Mouse (Mus musculus) T-helper 17 cell (primary cell): ENCODE measurements around the gene Gm30083.

Experiments
- in situ Hi-C, 2 experiments: fragments of 300-600 bp; cut with MboI, MseI; formaldehyde crosslinking; loops; 1 replicate in 1 of 2; 2 replicates in 1 of 2; pipeline ENCODE4 v1.15.1; 2025; ENCODE audit warnings: high pct_unique_total_duplicates in 2 of 2

Gene Gm30083

DNA sequence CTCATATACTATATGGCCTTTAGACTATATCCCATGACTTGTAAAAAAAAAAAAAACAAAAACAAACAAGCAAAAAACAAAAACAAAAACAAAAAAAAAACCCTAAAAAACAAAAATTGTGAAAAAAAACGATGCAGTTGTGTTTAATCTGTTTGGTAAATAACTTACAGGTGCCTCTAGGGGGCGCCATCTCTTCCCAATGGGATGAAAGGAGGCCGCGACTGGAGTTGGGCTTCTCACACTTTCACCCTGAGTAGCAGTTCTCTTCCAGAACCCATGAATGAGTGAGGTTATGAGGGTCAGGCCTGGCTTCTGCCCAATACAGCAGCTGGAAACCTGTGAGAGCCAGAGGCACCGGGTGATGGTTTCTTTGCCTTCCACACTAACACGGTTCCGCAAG is 49.3 kb downstream of the Gm30083 start:
- in situ Hi-C loops: no loop called here

DNA sequence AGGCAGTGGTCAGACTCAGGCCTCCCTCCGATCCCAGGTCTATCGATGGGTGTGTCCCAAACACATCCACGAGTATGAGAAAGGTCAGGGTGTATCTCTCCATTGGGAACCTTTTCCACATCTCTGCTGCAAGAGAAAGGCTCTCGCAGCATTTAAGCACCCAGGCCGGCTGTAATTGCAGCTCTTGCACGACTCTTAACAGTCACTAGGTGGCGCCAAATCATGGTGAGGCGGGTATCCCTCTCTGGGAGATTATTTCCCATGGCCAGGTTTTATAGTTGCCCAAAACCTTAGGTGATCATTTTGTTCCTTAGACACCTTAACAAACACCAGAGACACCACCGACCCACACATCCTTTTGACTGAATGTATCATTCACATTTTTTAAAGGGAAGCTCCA is 55.6 kb downstream of the Gm30083 start:
- in situ Hi-C loops: loop anchor here in 1 of 2 experiments (5.0 kb wide), 1 partner anchor 48 kb away; no protein-coding TSS in a partner anchor

DNA sequence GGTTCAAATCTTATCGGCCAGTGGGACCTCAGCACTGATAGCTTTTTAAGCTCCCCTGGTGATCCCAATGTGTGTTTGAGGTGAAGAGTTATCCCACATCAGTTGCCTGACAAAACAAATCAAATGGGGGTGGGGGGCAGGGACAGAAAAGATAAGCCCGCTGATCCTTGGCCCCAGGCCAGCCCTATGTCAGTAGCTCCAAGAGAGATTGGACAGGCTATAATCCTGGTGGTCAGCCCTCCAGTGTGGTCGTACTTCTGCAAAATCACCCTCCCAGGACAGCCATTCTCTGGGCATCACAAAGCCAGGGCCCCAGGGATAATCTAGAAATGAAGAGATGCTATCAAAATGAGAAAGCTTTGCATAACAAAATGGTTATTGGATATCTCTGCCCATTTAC is 56.1 kb downstream of the Gm30083 start:
- in situ Hi-C loops: loop anchor here in 1 of 2 experiments (5.0 kb wide), 1 partner anchor 48 kb away; no protein-coding TSS in a partner anchor

DNA sequence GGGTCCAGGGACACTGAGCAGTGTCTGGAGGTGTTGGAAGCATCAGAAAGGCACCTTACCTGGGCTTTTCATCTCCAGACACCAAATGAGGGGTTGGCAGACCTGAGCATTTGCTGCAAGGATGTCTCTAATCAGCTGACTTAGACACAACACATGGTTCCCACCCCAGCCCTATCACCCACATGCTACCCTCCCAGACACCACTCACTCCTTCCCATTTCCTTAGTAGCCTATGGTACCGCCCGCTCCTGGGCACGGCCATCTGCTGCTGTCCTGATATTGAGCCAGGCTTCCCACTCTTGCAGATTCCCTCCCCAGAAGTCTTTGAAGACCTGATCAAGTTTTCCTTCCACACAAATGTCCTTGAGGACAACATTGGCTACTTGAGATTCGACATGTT is 56.8 kb downstream of the Gm30083 start:
- in situ Hi-C loops: loop anchor here in 1 of 2 experiments (5.0 kb wide), 1 partner anchor 49 kb away; no protein-coding TSS in a partner anchor

DNA sequence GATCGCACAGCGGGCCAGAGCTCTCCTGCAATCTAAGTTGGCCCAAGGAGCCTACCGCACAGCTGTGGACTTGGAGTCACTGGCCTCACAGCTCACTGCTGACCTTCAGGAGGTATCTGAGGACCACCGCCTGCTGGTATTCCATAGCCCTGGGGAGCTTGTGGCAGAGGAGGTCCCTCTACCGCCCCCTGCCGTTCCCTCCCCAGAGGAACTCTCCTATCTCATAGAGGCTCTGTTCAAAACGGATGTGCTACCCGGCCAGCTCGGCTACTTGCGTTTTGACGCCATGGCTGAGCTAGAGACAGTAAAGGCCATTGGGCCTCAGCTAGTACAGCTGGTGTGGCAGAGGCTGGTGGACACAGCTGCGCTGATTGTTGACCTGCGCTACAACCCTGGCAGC is 58.9 kb downstream of the Gm30083 start:
- in situ Hi-C loops: loop anchor here in 1 of 2 experiments (5.0 kb wide), 1 partner anchor 51 kb away; no protein-coding TSS in a partner anchor

DNA sequence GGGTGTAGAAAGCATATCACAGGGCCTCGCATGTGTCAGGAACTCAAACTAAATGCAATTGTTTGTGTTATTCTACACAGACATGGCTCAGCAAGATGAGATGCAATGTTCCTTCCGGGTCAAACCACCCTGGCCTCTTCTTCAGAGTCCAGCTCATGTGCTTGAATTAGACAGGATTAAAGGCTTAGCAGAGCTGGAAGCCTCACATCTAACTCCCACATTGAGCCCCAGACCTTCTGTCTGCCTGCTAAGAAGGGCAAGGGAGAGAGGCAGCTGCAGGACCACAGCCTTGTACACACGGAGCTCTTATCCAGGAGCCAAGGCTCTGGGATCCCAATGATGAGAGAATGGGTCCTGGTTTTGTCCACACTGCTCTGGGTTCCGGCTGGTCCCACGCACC is 61.2 kb downstream of the Gm30083 start, which contains the start of gene Rbp3:
TSS of gene Rbp3 (plus strand) at position 243 of the 400 bp plus-strand sequence.
- in situ Hi-C loops: no loop called here

DNA sequence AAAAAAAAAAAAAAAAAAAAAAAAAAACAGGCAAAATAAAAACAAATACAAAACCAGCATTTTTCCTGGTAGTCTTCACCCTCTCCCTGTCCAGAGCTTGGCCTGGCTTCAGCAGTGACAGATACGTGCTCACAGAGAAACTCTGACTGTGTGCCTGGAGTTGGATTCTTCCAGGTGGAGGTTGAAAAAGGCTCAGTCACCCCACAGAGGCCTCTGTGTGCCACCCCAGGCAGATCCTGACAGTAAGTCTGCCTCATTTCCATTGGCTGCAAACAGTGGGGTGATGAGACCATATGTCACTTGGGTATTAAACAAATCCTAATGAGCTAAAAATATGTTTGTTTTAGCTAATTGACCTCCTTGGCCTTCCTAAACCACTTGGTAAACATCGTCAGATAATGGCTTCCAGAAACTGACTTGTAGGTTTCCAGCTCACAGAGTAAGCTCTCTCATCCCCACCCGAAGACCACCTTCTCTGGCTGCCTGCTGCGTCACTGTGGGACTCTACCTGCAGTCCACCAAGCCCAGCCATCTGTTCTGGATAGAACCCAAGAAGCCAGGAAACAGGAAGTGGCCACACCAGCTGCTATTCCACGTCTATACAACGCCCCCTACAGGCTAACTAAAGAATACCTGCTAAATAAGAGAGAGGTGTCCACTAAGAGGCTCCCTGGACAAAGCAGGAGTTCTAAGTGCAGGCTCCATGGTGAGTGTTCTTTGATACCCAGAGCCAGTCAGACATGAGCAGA is 62.6 kb downstream of the Gm30083 start:
- in situ Hi-C loops: no loop called here

DNA sequence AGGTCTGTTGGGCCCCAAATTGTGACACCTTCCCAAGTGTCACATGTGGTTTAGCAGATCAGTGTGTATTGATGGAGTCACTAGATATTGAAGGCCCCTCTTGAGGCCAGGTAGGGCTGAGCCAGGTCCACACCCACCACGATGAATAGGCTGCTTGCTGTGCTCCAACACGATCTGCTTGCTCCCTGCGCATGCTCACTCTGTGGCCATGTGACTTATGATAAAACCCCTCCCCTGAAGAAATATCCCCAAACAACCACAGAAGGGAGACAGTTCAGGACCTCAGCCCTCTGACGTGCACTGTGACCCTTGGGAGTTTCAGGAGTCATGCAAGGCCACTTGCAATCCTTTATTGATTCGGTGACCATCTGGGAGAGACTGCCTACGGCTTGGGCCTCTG is 68.9 kb downstream of the Gm30083 start:
- in situ Hi-C loops: no loop called here

DNA sequence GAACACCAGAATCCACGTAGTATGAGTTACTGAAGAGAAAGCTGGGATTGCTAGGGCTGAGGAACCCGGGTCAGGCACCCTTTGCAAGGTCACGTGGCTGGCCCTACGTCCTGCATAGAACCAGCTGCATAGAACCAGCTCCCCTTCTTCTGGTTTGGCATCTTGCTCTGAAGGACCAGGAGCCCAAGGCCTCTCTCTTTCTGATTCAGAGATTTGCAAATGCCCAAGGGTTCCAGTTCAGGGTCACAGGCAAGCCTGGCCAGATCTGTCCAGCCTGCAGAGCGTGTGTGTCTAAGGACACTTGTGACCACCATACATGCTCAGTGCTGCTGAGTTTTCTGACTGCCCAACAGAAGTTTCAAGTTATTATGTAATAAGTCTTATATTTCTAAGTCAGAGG is 72.8 kb downstream of the Gm30083 start:
- in situ Hi-C loops: no loop called here

DNA sequence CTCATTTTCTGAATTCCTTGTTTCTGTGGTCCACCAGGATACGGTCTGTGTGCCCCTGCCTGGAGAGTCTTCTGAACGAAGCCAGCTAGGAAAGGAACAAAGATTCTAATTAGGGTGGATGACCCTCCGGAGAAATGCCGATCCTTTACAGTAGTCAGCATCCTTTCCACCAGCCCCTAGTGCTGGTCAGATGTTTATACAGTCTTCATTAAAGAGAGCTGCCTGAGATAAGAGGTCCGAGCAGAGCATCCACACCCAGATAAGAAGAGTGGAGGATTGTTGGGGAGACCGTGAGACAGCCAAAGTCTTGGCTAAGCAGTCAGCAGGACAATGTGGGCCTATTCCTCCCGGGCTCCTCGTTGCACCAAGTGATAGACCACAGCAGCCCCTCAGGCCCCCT is 74.2 kb downstream of the Gm30083 start, which contains the start of gene Gdf2:
TSS of gene Gdf2 (plus strand) at position 301 of the 400 bp plus-strand sequence.
- in situ Hi-C loops: no loop called here

DNA sequence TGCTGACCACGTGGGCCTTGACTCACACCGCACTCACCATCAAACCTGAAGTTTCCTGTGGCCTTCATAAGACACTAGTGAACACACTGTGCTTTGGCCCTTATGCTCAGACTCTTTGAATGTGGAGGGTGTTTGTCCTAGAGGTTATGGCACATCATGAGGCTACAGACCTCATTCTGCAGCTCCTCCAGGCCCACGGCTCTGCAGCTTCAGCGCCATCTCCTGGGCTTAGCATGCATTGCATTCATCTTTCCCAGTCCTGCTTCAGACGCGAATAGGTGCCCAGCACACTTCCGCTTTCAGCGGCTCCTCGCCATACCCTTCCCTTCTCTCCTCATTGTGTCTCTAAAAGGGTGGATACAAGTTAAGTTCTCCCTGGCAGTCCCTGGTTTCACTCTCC is 75.9 kb downstream of the Gm30083 start:
- in situ Hi-C loops: no loop called here
